Mouse (Mus musculus): Measurements from ENCODE around the gene Rhbdd3. TPM values are rescaled to one million over a fixed set of nuclear protein-coding genes. Genes with fewer than 3 reads are reported as not detected.

The Rhbdd3 gene
- polyA plus RNA-seq (2015; fragmentation: Nextera tagmentation; extraction: Ambion mirVana) = 27.0 and 28.4 TPM in 2 replicates

DNA sequence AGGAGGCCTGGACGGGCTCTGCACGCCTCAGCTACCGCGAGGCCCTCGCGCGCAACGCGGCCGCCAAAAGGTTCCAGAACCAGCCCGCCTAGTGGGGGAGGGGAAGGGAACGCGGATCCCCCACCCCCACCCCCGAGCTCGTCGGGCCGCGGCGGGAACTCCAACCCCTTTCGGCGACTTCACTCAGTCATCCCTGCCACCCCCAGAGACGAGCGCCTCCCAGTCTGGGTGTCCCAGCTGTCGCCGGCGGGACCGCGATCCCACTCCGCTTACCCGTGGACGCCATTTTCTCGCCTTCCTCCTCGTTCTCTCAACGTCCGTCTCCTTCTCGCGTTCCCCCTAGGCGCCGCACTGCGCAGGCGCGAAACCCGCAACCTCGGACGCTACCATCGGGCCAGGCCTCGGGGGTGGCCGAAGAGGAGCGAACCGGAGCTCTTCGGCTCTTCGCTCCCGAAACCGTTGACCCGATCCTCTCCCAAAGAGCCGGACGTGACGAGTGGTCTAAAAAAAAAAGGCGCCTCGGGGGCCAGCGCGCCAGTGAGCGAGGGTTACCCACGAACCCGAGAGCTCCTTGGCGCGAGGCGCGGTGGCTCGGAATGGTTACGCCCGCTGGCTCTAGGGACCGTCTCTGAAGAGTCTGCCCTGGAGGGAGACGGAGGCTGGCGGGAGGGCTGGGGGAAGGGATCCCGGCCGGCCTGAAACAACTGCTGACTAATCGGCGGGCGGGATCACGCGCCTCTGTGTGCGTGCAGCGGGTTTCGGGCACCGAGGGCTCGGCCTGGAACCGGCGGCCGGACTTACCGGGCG, at the start of gene Rhbdd3, which contains the start of gene Ewsr1:
Gene Rhbdd3, plus strand, starts transcription at position 191 of the 807 bp plus-strand sequence.
Gene Ewsr1, minus strand, starts transcription at position 531 of the 807 bp plus-strand sequence.
- peak; percentile 92 for ATAC-seq (ENCODE audit: insufficient read depth, low FRiP score, low read depth)
- peaks cover 23% of the 10 kb centered on the region for H3K4me1 ChIP-seq
- H3K36me3 ChIP-seq = no peaks in the 10 kb centered on the region
- H3K27me3 ChIP-seq (replicated peaks) = no peaks in the 10 kb centered on the region
- peak within 1 kb of the TSS; percentile 91 for H3K27ac ChIP-seq
- peak within 1 kb of the TSS; percentile 97 for H3K9ac ChIP-seq
- under 1% methylated on average over 86 of the region's 92 CpGs for WGBS
- H3K4me2 ChIP-seq = peak within 1 kb of the TSS; percentile 78
- no peaks in the 10 kb centered on the region for H3K9me3 ChIP-seq
- H3K4me3 ChIP-seq (replicated peaks) = peak within 1 kb of the TSS; percentile 83

DNA sequence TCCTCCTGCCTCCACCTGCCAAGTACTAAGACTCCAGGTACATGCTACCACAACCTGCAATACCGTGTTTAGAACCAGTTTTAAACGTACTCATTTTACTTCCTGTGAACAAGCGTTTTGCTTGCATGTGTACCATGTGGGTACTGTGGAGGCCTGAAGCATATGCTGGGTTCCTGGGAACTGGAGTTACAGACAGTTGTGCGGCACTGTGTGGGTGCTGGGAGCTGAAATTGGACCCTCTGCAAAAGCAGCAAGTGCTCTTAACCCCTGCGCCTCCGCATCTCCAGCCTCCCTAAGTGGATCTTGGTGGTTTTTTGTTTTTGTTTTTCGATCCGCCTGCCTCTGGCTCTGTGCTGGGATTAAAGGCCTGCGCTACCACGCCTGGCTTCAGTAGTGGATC, 47.1 kb upstream of the Rhbdd3 start:
- H3K4me3 ChIP-seq (replicated peaks) = no peak overlapping the region
- H3K27ac ChIP-seq = no peak overlapping the region
- H3K36me3 ChIP-seq = no peaks in the 10 kb centered on the region
- H3K27me3 ChIP-seq (replicated peaks) = peaks cover 10% of the 10 kb centered on the region
- peaks cover 8% of the 10 kb centered on the region; the same call in 1 of the 2 replicates for H3K4me1 ChIP-seq
- H3K4me2 ChIP-seq = no peak overlapping the region
- H3K9ac ChIP-seq = no peak overlapping the region
- no peak for ATAC-seq (ENCODE audit: insufficient read depth, low FRiP score, low read depth)
- H3K9me3 ChIP-seq = no peaks in the 10 kb centered on the region
- WGBS = 85% methylated on average over 10 of the region's 10 CpGs

DNA sequence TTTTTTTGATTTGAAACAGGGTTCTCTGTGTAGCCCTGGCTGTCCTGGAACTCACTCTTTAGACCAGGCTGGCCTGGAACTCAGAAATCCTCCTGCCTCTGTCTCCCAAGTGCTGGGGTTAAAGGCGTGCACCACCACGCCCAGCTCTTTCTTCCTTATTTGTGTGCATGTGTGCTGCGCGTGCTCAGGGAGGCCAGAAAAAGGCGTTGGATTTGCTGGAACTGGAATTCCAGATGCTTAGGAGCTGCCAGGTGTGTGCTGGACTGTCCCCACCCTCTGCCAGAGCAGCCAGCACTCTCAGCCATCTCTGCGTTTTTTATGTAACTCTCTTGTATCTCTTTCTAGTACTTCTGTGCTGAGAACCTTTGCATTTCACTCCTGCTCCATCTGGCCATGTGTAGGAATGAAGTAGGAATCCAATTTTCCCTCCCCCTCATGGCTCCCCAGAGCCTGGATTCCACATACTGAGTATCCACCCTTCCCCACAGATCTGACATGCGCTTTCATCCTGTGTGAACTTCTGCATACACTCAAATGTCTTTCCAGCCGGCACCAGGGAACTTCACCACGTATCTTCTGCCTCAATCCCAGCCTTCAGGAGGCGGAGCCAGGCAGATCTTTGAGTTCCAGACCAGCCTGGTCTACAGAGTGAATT, 46.4 kb upstream of the Rhbdd3 start:
- ATAC-seq (ENCODE audit: insufficient read depth, low FRiP score, low read depth) = no peak
- H3K9ac ChIP-seq = no peak overlapping the region
- 68% methylated on average over 10 of the region's 10 CpGs for WGBS
- H3K4me3 ChIP-seq (replicated peaks) = no peak overlapping the region
- no peaks in the 10 kb centered on the region for H3K36me3 ChIP-seq
- H3K4me1 ChIP-seq = peaks cover 11% of the 10 kb centered on the region; the same call in 1 of the 2 replicates
- H3K4me2 ChIP-seq = no peak overlapping the region
- no peak overlapping the region for H3K27ac ChIP-seq
- no peaks in the 10 kb centered on the region for H3K9me3 ChIP-seq
- H3K27me3 ChIP-seq (replicated peaks) = peaks cover 17% of the 10 kb centered on the region

DNA sequence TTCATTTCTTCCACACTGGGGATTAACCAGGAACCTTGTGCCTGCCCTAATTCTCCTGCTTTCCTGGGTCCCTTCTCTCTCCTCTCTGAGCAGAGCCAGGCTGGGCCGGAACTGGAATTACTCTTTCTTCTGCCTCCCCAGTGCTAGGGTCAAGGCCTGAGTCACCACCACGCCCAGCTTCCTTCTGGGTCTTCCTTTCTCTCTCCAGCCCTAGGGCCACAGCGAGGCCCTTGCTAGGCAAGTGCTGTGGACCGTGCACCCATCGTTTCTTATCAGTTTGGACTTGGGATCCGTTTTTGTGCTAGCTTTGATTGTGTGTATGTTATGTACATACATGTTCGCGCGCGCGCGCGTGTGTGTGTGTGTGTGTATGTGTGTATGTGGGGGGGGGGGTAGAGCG, 44.6 kb upstream of the Rhbdd3 start:
- WGBS = 78% methylated on average over 14 of the region's 14 CpGs
- Histone ChIP-seq H3K27me3 (replicated peaks) (peaks cover 33% of the 10 kb centered on the region), H3K27ac (no peak overlapping the region), H3K9me3 (no peaks in the 10 kb centered on the region), H3K4me3 (replicated peaks) (no peak overlapping the region), H3K4me1 (peaks cover 24% of the 10 kb centered on the region), H3K9ac (no peak overlapping the region), H3K4me2 (no peak overlapping the region), H3K36me3 (no peaks in the 10 kb centered on the region)
- no peak for ATAC-seq (ENCODE audit: insufficient read depth, low FRiP score, low read depth)

DNA sequence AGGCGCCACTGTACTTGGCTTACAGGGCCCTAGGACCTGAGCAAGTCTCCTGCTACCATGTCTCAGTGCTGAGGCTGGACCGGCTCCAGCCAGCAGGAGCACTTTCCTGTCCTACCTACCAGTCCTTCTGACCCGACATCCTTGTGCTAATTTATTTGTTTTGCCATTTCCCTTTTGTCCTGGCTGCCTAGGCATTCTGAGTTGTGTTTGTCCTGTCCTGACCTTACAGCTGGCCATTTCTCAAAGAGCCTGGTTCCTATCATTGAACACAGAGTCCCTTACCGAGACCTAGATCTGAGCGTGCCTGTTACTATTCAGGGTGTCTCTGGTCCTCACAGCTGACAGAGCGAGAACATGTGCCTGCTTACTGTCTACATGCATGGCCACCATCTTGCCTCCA, 43.9 kb upstream of the Rhbdd3 start:
- Histone ChIP-seq H3K36me3 (no peaks in the 10 kb centered on the region), H3K4me1 (peaks cover 30% of the 10 kb centered on the region), H3K9ac (no peak overlapping the region), H3K27me3 (replicated peaks) (peaks cover 40% of the 10 kb centered on the region), H3K4me2 (no peak overlapping the region), H3K27ac (no peak overlapping the region), H3K9me3 (no peaks in the 10 kb centered on the region), H3K4me3 (replicated peaks) (no peak overlapping the region)
- 52% methylated on average over 6 of the region's 6 CpGs for WGBS
- ATAC-seq (ENCODE audit: insufficient read depth, low FRiP score, low read depth) = no peak

DNA sequence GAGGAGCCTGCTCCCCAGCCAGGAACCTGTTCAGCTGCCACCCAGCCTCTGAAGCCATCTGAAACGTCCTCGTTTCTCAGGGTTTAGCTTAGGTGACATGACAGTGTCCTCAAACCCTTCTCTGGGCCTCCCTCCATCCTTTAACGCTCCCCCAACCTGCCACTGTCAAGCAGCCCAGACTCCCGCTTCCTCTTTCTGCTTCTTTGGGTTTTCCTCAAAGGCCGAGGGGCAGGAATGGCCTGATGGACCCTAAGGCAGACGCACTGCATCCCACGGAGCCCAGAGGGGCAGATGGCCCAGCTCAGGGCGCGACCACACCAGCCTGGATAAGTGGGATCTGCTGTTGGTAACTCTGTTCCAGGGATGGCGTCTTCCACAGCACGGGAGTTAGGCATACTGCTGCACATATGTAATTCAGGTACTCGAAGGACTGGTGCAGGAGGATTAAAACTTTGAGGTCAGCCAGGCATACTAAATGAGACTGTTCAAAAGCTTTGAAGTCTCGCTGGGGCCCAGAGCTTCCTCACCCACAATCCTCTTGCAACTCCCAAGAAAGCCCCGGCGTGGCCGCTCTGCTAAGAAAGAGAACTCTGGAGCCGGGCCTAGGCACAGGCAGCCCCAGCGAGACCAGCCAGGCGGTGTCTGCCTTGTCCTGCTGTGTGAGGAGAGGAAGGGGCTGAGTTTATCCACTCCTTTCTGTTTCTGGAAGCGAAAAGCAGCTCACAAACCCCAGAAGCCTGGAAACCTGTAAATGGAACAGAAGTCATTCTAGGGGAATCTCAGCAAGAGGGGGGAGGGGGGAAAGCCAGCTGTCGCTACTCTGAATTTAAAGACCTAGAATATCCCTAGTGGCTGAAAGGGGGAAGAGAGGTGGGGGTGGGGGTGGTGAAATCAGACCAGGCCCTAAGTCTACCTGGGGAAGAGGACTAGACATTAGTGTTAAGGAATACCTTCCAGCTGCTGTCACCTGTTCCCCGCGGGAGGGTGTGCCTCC, 42.5 kb upstream of the Rhbdd3 start:
- Histone ChIP-seq H3K4me1 (peaks cover 36% of the 10 kb centered on the region), H3K36me3 (no peaks in the 10 kb centered on the region), H3K4me3 (replicated peaks) (no peak overlapping the region), H3K9me3 (no peaks in the 10 kb centered on the region), H3K27me3 (replicated peaks) (peaks cover 54% of the 10 kb centered on the region), H3K27ac (no peak overlapping the region), H3K4me2 (no peak overlapping the region), H3K9ac (no peak overlapping the region)
- no peak for ATAC-seq (ENCODE audit: insufficient read depth, low FRiP score, low read depth)
- 47% methylated on average over 23 of the region's 23 CpGs for WGBS

DNA sequence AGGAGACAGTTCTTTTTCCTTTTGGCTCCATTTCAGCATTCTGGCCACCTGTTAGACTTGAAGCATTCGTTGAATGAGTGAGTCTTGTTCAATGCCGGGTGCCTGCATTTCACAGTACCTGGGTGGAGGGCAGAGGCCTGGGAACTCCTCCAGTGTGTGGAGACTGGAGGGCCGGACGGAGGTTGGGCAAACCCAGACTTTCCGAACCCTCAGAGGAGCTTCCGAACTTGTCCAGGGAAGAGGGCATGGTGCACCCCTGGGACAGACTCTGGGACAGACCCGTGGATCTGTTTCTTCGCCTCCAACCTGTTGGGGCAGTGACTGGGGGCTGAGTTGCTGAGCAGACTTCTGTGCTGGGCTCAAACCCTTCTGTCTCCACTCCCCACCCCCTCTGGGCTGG, 41.7 kb upstream of the Rhbdd3 start:
- no peak for ATAC-seq (ENCODE audit: insufficient read depth, low FRiP score, low read depth)
- Histone ChIP-seq H3K9me3 (no peaks in the 10 kb centered on the region), H3K36me3 (no peaks in the 10 kb centered on the region), H3K4me3 (replicated peaks) (no peak overlapping the region), H3K27me3 (replicated peaks) (peaks cover 58% of the 10 kb centered on the region), H3K9ac (no peak overlapping the region), H3K27ac (no peak overlapping the region), H3K4me2 (no peak overlapping the region), H3K4me1 (peaks cover 43% of the 10 kb centered on the region)
- 62% methylated on average over 8 of the region's 8 CpGs for WGBS

DNA sequence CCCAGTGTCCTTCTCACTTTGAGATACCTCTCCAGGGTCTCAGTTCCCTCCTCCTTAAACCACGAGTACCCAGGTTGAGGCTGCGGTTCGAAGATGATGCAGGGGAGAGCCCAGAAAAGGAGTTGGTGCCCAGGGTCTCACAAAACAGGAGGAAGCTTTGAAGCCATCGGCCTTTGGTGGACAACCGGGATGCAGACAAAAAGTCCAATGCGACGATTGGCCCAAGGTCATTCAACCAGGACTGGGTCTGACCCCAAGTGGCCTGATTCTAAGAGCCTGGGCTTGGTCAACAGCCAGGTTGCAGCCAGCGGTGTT, 41.2 kb upstream of the Rhbdd3 start:
- Histone ChIP-seq H3K27me3 (replicated peaks) (peaks cover 58% of the 10 kb centered on the region), H3K4me1 (peaks cover 48% of the 10 kb centered on the region), H3K9me3 (no peaks in the 10 kb centered on the region), H3K27ac (no peak overlapping the region), H3K4me2 (peak overlapping the region; percentile 98), H3K36me3 (no peaks in the 10 kb centered on the region), H3K4me3 (replicated peaks) (peak overlapping the region; percentile 48), H3K9ac (0 out of 2 replicates have a peak overlapping the region, but pooled peaks have one; percentile 13)
- ATAC-seq (ENCODE audit: insufficient read depth, low FRiP score, low read depth) = no peak
- 34% methylated on average over 8 of the region's 8 CpGs for WGBS

DNA sequence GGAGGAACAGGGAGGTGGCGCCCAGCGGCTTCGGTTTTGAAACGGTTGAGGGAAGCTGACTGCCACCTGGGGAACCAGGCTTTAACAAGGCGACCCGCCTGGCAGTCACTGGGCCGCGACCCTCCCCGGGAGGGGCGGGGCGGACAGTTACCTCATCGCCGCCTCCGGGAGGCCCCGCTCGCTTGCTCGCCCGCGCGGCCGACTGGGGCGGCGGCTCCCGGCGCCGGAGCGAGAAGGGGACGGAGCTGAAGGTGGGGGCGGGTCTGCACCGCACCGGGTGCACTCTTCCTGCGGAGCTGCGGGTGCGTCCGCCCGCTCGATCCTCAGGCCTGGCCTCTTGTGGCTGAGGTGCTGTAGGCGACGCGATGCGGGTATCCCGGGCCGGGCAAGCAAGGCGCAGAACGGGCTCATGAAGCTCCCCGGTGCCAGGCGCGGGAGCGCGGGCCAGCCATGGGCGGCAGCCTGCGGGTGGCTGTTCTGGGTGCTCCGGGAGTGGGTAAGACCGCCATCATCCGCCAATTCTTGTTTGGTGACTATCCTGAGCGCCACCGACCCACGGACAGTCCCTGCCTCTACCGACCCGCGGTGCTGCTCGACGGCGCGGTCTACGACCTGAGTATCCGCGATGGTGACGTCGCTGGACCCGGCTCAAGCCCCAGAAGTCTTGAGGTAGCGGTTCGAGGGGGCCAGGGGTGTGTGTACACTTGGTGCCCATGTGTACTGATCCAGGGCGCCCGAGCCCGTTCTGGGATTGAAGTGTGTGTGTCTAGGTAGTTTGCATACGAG, 40.7 kb upstream of the Rhbdd3 start, which contains the start of gene Rasl10a:
Gene Rasl10a, plus strand, starts transcription at position 273 of the 786 bp plus-strand sequence.
- ATAC-seq (ENCODE audit: insufficient read depth, low FRiP score, low read depth) = no peak

DNA sequence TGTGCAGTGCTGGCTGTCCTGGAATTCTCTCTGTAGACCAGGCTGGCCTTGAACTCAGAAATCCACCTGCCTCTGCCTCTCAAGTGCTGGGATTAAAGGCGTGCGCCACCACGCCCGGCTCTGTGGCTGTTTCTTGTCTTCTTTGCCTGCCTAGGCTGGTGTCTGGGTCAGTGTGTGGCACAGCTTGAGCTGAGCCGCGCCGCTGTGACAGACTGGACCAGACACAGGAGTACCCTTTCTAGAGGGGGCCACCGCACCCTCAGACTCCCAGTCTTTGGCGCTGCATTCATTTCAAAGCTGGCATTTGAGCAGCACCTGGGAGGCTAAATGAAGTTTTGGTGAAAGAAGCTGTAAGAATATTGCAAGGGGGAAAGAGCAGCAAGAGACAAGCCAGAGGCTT, 39.9 kb upstream of the Rhbdd3 start:
- Histone ChIP-seq H3K4me2 (no peak overlapping the region; the same call in 1 of the 2 replicates), H3K9me3 (no peaks in the 10 kb centered on the region), H3K9ac (no peak overlapping the region), H3K36me3 (no peaks in the 10 kb centered on the region), H3K4me3 (replicated peaks) (0 out of 2 replicates have a peak overlapping the region, but pooled peaks have one; percentile 2), H3K27me3 (replicated peaks) (peaks cover 64% of the 10 kb centered on the region), H3K27ac (no peak overlapping the region), H3K4me1 (peaks cover 59% of the 10 kb centered on the region)
- ATAC-seq (ENCODE audit: insufficient read depth, low FRiP score, low read depth) = no peak
- WGBS = 37% methylated on average over 9 of the region's 9 CpGs

More for the DNA sequence above, 40.7 kb upstream of the Rhbdd3 start, which contains the start of gene Rasl10a:
- Histone ChIP-seq H3K4me3 (replicated peaks) (peak within 1 kb of the TSS; percentile 48), H3K27me3 (replicated peaks) (peaks cover 59% of the 10 kb centered on the region), H3K4me2 (peak within 1 kb of the TSS; percentile 98), H3K27ac (no peak within 1 kb of the TSS), H3K9me3 (no peaks in the 10 kb centered on the region), H3K36me3 (no peaks in the 10 kb centered on the region), H3K4me1 (peaks cover 53% of the 10 kb centered on the region), H3K9ac (0 out of 2 replicates have a peak within 1 kb of the TSS, but pooled peaks have one; percentile 13)
- 2% methylated on average over 77 of the region's 77 CpGs for WGBS

Data from stomach, embryonic 15.5 days (tissue).